Mouse (Mus musculus) spleen, postnatal 10 days (tissue): ENCODE measurements at regions not wholly inside any gene's neighbourhood (a gene's known extent, or its start where the extent isn't known, plus 50 kb on each side); places are given as distances from the start of the nearest gene placed in this dataset.
"Not testable (repeated sequence)": the region's sequence is repeated elsewhere in the genome, so short reads cannot be mapped to it uniquely, and the experiment has no call there.

Experiments
- DNase-seq, 2 experiments: peaks; one replicate each; pipeline ENCODE4 v3.0.0; 2021 to 2022; ENCODE audit warnings: low spot score in 2 of 2

DNA sequence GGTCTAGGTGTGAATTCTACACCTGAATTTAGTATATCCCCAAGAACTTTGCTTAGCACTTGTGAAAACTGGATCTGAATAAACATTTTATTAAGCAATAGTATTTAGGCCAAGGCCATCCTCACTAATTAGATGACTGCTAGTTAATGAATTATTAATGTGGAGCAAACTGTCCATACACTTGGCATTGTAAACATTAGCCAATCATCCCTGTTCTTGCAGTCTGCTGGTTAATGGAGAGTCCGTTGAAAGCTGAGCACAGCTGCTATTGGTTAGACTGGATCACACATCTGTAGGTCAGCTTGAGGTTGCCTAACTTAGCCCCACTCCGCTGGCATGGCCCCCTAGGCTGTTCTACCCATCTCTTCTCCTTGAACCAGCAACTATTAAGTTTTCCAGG is 826.2 kb upstream of the 4930452B06Rik start:
- DNase-seq = no peak

- DNase-seq = no peak
These were observed 822.5 kb upstream of the 4930452B06Rik start for GRCm38 (mm10) chr14:9488585-9488984.

- DNase-seq = no peak
These were observed 812.9 kb upstream of the 4930452B06Rik start for GRCm38 (mm10) chr14:9478981-9479380.

GRCm38 (mm10) chr14:9475169-9475568 is 809.1 kb upstream of the 4930452B06Rik start:
- DNase-seq = no peak

DNA sequence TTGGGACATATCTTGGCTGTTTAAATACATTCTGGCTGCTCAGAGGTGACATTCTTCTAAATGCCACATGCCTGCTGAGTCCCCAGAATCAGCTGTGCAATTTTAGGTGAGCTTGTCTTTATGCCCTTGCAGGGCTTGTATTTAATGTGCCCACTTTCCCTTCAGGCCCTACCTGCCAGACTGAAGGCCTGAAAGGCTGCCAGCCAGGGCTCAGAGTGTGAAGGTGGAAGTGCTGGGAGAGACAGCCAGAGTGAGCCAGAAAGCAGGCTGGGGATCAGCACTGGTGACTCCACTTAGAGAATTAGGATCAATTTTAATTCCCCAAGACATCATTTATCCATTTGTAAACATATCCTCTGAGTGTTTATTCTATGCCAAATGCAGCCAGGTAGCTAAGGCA is 803.6 kb upstream of the 4930452B06Rik start:
- DNase-seq = no peak

GRCm38 (mm10) chr14:9468654-9469053 is 802.6 kb upstream of the 4930452B06Rik start:
- no peak for DNase-seq

DNA sequence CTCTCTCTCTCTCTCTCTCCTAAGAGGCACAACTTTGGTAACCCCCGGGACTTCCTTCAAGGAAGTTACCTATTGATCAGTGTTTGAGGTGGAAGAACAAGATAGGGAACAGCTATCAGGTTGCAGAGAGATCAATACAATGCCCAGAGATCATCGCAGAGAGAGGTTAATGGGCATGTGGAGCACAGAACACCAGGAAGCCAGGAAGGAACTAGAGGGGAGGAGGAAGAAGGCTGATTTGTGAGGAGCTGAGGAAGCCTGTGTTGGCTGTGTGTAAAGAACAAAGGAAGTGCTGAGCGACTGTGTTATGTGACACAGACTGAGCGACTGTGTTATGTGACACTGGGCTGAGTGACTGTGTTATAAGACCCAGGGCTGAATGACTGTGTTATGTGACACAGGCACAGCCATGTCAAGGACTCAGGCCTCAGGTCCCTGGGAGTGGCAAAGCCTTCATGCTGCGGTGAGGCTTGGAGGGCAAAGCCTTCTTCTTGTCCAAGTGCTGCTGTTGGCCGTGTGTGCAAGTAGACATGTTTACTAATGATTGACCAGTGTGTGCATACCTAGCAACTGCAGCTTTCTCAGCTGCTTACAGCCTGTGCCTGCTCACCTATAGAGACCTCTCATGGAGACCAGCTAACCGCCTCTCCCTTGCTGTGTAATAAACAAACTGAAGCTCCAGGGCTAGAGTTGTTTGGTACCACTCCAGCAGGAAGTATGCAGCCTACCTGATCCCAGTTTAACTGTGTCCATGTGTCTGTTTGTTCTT is 801.8 kb upstream of the 4930452B06Rik start:
- DNase-seq = no peak

- DNase-seq = no peak
These were observed 794.0 kb upstream of the 4930452B06Rik start for GRCm38 (mm10) chr14:9460006-9460405.

- no peak for DNase-seq
These were observed 792.8 kb upstream of the 4930452B06Rik start for GRCm38 (mm10) chr14:9458856-9459255.

GRCm38 (mm10) chr14:9457801-9458495 is 791.9 kb upstream of the 4930452B06Rik start:
- no peak for DNase-seq

DNA sequence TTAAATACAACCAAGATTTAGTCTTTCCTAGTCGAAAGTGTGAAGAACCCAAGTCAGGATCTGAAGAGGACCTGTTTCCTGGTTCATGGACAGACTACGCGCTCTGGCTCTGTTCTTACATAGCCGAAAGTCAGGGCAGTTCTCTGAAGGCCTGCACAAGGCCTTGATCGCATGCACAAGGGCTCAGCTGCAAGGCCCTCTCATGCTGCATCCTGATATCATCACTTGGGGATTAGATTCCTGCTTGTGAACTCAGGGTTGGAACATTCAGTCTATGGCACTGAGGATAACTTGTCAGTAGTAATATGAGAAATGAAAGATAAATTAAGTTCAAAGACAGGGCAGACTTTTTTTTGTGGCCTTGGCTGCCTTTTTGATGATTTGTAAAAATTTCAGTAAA is 789.9 kb upstream of the 4930452B06Rik start:
- DNase-seq = no peak

DNA sequence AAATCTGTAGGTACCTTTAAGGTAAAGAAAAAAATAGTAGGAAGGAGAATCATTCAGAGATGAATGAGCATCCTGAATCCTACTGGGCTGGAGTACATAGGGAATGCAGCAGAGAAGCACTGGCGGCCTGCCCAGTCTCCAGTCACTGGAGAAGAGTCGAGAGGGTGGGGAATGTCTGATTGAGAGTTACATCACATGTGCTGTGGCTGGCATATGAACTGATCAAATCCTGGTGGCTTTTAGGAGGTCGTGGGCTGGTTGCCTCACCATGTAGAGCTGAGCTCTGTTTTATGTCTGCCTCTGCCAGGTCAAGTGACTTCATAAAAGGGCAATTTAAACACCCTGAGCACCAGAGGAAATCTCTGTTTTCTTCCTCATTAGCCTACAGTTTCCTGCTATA is 783.9 kb upstream of the 4930452B06Rik start:
- no peak for DNase-seq

GRCm38 (mm10) chr14:9437896-9438295 is 771.9 kb upstream of the 4930452B06Rik start:
- DNase-seq = no peak

DNA sequence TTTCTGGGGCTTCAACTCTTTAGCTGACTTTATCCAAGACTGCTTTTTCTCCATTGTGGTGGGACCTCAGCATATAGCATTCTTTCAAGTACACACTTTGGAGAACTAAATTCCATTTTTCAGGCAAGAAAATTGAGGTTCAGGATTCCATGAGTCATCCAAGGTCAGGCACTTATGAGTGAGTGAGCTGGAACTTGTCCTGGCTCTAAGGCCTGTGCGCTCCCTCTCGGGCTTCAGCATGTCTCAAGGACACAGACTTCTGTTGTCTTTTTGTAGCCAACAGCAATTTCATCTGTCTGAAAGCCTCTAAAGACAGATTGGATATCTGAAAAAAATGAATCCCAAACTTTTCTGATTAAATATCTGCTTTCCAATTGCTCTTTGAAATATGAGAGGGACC is 769.1 kb upstream of the 4930452B06Rik start:
- no peak for DNase-seq

DNA sequence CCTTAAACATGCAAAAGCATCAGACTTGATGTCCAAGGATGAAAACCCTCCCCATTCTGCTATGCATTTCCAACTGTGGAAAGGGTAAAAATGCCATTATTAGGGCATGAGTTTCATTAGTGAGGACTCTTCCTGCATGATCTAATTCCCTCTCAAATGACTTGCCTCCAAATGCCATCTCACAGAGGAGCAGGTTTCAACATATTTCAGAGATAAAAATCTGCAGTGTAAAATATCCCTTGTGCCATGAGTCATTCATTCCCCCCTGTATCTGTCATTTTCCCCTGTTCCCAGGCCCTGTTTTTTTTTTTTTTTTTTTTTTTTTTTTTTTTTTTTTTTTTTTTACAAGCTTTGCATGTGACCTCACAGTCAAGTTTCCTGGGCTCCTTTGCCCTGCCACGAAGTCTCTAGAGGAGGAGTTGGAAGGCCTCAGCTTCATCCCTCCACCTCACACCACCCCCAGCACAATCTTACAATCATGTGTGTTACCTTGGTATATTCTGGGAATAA is 767.1 kb upstream of the 4930452B06Rik start:
- DNase-seq = no peak

DNA sequence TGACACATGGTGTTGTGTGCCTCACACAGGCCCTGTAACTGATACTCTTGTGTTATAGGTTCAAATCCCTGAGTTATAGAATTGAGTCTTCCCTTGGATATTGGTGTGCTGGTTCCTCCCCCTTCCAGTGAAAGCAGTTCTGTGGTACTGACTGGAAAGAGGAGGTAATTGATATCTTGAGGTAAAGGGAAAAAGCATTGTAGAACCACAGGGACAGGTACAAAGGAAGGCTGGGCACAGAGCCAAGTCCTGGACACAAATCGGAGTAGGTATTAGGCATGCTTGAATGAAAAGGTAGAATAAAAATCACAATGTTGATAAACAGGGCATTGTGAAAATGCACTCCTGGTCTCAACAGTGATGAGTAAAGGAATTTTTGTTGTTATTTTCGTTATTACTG is 765.8 kb upstream of the 4930452B06Rik start:
- DNase-seq = no peak

GRCm38 (mm10) chr14:9411822-9412403 is 745.9 kb upstream of the 4930452B06Rik start:
- DNase-seq = no peak

DNA sequence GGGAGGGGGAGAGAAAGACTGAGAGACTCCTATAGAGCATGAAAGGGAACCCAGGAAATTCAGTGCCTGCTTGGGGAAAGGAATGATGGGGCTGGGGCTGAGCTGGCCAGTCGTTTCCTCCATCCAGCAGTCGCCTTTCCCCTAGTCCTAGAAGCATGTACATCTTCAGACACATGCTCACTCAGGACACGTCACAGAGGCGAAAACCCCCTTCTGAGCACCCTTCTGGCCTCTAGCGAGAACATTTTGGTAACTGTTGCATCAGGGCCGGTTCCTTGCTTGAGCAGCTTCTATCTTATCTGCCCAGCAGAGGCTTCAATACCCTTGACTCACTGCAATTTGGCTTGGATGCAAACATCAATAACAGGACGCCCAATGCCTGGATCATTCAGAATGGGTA is 737.6 kb upstream of the 4930452B06Rik start:
- no peak for DNase-seq

GRCm38 (mm10) chr14:9400861-9401260 is 734.8 kb upstream of the 4930452B06Rik start:
- DNase-seq = no peak

- peak; percentile 16 to 62 for DNase-seq
These were observed 727.3 kb upstream of the 4930452B06Rik start for GRCm38 (mm10) chr14:9393271-9393771.

- DNase-seq = not testable (repeated sequence)
These were observed 724.0 kb upstream of the 4930452B06Rik start for GRCm38 (mm10) chr14:9389878-9390536.

DNA sequence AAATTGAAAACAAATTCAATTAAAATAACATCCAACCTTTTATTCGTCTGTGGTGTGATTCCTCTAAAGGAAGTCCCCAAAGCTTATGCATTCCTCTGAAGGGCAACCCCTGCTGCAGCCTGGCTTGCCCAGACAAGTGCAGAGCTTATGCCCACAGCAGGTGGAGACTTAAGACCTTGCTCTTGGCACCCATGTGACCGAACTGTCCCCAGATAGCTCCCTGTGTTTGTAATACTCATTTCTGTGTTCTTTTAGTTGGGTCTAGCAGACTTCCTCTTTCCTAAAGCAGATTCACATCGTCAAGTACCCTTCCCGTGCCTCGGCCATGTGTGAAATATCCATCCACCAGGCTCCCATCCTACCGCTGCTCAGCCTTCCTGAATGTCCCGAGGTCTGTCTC is 723.1 kb upstream of the 4930452B06Rik start:
- DNase-seq = no peak
